Mouse (Mus musculus): Measurements from ENCODE around the gene Pitpnm2. TPM values are rescaled to one million over a fixed set of nuclear protein-coding genes. Genes with fewer than 3 reads are reported as not detected.
A peak's percentile ranks its signal among the peaks of the same experiment; 100 is the strongest.

The Pitpnm2 gene
- polyA plus RNA-seq, 1 experiment = 55.3 TPM

DNA sequence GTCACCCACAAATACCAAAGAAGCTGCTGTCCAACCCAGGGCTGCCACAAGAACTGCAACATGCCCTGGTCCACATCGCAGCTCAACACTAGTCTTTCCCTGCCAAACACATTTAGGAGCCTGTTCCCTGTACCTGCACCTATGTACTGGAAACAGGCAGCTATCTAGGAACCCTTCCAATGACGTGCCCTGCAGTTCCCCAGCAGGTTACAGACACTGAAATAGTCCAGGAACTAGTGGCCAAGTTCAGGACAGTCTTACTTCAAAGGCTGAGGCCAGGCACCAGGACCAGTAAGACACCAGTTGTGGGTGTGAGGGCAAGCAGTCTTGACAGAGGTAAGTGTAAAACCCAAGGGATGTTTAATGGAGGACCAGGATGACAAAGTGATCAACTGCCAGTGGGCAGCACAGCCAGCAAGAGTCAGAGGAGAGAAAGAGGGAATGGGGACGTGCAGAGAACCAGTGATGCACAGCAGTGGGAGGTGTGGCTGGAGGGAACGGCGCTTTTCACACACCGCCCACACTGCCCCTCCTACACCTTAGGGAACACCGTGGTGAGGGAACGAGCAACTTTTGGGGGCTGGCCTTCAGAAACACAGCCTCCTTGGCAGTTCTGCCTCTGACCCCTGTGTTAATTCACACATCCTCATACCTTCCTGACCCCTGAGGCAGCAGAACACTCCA, 31.9 kb downstream of the Pitpnm2 start:
- TF ChIP-seq GATA1 (IDR thresholded peaks at IDR 0.05; ENCODE audit: low read length) = no peak

DNA sequence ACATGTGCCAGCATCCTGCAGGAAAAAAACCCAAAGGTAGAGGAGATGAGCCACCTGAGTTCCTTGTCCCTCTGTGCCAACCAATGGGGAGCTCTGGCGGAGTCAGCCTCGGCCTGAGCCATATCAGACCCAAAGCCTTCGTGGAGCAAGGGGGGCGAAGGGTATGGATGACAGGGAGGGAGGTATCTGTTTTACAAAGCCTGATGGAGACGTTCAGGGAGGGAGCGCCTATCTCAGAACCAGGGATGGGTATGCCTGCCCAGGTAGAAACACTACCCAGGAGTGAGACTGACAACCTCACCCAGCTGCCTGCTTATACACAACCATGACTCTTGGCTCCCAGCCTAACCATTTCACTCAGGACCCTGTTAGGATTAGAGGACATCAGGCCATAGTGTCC, 33.2 kb downstream of the Pitpnm2 start:
- no peak for TF ChIP-seq GATA1 (IDR thresholded peaks at IDR 0.05; ENCODE audit: low read length)

DNA sequence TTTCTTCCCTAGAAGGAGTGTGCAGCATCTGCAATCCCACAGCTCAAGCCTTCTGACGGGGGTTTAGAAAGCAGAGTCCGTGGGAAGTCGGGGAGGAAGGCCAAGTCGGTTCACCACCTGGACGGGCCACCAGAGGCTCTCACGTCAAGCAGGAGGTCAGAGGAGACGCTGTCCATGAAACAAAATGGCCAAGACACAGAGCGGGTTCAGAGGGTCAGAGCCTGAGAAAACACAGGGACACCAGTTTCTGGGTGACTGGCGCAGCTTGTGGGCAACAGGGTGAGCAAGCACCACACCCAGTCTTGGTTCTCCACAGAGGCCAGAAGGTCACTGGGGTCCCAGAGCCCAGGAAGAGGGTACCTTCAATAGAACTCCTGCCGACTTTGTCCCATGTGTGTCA, 33.9 kb downstream of the Pitpnm2 start:
- TF ChIP-seq GATA1 (IDR thresholded peaks at IDR 0.05; ENCODE audit: low read length) = no peak

DNA sequence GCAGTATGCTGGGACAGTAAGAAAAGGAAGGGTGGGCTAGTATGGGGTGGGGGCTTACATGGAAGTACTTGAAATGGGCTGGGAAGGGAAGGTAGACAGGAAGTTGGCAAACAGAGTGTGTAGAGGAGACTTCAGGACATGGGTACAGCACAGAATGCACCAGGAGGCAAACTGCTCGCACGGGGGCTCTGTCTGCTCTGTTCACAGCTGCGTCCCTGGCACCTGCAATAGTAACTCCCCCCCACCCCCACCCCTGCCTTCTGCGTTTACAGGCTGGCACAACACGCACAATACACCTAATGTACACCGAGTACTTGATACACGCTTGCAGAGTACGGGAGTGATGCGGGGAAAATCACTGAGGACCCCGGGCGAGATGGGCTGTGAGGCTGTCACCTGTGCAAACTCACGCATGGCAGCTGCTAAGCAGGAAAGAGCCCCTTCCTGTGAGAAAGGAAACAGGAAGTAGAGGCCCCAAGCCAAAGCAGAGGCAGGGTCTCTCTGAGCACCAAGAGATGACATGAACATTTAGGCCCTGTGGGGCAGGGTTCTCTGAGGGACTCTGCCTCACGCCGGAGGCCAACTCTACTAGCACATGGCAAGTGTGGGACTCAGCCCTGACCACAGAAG, 34.9 kb downstream of the Pitpnm2 start:
- no peak for TF ChIP-seq GATA1 (IDR thresholded peaks at IDR 0.05; ENCODE audit: low read length)

DNA sequence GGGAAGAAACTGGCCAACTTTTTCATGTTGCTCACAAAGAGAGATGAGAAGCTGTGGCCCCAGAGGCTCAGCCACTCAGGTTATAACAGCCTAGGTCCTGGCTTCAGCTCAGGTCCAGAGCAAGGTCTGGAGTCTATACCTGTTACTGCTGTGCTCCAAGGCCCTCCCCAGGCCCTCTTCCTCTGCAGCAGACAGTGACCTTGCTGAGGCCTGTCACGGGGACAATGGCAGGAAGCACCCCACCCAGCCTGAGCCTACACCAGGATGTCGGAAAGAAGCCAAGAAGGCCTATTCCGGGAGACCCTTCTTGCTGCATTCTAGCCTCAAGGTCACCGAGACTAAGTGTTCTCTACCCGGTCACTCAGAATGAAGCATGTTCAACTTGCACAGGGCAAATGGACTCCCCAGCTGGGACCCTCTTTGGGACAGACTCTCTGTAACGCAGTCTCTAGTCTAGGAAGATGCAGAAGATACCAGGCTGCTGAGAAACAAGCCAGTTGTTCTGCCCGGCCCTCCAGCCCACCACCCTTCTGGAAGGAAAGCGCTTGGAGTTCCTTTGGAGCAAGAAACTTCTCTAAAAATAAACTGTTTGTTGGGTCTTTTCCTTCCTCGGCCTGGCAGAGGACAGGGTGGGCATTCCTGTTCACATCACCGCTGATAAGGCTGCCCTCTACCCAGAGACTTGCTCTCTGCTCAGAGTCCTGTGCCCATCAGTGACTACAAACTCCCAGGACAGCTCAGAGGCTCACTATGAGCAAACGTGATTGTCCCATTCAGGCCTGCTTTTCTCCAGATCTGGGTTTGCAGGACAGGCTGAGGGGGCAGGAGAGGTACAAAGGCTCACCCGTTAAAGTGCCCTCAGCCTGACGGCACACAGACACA, 35.7 kb downstream of the Pitpnm2 start:
- no peak for TF ChIP-seq GATA1 (IDR thresholded peaks at IDR 0.05; ENCODE audit: low read length)

DNA sequence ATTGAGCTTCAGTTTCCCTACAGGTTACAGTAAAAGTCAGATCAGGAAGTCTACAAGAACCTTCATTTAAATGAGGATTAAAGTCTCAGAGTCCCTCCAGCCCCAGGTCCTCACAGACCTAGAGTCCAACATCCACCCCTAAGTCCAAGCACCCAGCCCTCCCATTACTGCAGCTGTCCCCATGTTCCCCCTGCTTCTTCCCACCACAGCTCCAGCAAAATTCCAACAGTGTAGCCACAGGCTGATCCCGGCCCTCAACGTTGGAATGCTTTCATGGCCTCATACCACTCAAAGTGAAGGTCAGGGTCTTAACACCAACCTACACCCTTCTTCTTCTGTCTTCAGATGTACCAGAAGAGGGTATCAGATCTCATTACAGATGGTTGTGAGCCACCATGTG, 37.9 kb downstream of the Pitpnm2 start:
- no peak for TF ChIP-seq GATA1 (IDR thresholded peaks at IDR 0.05; ENCODE audit: low read length)

DNA sequence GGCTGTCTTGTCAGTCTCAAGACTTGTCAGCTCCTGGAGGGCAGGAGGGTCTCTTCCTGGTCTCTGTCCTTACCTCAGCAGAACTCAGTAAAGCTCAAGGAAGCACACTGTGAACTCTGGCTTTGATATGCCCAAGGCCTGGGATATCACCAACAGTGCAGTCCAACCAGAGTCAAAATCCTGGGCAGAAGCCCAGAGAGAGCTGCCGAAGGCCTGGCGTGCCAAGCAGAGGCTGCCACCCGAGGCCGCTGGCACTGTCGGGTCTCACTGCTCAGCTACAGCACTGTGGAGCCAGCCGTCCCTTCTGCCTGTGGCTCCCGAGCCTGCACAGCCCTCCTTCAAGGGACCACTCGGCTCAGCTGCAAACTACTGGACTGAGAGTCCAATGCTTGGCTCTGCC, 38.3 kb downstream of the Pitpnm2 start:
- no peak for TF ChIP-seq GATA1 (IDR thresholded peaks at IDR 0.05; ENCODE audit: low read length)

DNA sequence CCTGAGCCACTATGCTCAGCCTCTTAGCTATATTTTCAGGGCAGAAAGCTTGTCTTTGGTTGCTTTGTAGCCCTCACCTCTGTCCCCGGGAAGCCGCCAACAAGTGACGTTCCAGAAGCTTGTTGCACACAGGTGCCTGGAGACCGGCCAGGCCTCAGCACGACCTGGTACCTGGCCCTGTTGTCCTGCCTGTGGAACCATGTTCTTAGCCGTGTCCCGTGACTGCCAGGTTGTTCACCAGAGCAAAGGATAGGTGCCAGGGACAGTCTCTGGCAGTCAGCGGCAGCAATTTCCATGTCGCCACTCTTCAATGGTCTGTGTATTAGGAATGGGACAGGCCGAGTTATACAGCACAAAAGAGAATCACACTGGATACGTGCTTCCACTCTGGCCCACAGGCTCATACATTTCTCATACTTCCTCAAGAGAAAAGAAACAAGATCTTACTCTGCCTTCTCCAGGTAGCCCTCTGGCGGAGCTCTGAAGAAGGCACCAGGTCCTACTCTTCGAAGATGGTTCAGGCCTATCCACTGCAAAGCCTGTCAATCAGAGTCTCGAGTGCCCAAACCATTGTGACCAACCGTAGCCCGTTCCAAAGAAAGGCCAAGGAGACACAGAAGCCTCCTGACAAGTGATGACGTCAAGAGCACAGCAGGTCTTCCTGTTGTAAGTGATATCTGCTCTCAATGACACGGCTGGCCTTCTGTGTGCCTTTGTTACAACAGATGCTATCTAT, 39.1 kb downstream of the Pitpnm2 start:
- TF ChIP-seq GATA1 (IDR thresholded peaks at IDR 0.05; ENCODE audit: low read length) = no peak

DNA sequence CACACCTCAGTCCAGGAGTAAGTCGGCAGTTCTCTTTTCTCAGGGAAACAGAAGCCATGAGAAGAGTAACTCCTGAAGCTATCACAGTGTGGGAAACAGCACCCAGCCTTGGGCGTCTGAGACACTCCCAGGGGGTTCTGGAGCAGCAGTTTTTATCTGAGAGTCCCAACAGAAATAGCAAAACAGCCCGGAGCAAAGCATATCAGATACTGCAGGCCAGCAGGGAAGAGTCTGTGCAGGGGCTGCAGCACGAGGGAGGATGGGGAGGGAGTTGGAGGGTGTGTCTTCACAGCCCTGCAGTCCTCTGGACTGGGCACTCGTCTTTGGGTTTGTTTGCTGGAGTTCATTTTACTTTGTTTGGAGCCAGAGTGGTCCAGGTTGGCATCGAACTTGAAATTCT, 39.7 kb downstream of the Pitpnm2 start:
- no peak for TF ChIP-seq GATA1 (IDR thresholded peaks at IDR 0.05; ENCODE audit: low read length)

DNA sequence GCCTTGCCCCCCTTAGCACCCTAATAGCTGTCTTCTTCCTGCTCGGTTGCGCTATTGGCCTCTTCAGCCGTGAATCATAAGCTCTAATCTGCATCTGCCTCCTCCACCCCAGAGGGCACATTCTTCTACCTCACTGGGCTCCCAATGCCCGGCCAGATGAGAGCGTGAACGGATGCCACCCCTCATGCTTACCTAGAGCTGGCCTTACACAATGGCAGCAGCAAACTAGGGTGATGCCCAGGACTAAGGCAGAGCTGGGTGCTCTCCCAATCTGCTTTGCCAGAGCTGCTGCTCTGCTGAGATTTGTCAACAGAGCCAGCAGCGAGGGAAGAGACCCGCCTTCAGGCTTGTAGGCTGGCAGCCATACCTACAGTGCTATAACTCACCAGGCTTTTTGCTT, 41.5 kb downstream of the Pitpnm2 start:
- no peak for TF ChIP-seq GATA1 (IDR thresholded peaks at IDR 0.05; ENCODE audit: low read length)

DNA sequence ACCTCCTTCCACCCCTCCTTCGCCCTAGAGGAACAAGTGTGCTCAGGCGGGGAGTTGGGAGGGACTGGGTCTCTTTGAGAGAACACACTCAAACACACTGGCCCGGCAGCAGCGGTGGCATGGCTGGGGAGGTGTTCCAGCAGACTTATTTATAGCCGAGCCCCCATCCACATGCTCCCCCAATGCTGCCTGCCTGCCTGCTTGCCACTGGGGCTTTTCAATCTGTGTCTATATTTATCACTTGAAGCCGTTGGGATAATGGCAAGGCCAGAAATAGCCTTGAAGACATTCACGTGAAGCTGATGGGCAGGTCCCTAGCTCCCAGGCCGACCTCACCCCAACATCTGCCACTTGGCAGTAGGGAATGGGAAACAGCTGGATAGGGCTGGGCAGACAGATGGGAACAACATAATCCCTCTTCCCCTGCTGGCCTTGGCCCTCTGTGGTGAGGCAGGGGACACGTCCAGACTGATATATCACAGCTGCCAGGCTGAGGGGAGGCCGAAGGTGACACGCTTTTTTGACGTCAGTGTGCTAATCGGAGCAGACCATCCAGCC, 43.0 kb downstream of the Pitpnm2 start:
- TF ChIP-seq GATA1 (IDR thresholded peaks at IDR 0.05; ENCODE audit: low read length) = no peak

DNA sequence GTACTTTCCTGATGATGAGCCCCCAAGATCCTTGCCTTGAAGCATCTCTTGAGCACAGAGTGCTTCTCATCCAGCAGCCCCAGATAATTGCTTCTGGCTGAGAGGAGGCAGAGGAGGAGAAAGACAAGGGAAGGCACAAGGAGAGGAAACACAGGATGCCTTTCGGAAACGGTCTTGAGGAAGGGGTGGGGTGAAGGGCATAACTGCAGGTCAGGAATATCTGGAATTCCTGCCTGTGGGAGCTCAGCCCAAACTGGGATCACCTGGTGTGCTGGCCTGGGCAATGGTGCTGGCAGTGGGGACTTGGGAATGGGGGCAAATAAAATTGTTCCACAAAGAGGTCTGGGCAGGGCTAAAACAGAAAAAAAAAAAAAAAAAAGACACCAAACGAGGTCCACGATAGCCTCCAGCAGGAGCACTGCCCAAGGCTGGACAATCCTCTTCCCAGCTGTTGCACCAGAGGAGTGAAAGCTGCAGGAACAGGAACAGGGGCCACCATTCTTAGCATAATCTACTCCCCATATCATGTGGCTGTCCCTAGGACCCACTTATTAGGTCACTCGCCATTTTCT, 43.7 kb downstream of the Pitpnm2 start:
- no peak for TF ChIP-seq GATA1 (IDR thresholded peaks at IDR 0.05; ENCODE audit: low read length)

DNA sequence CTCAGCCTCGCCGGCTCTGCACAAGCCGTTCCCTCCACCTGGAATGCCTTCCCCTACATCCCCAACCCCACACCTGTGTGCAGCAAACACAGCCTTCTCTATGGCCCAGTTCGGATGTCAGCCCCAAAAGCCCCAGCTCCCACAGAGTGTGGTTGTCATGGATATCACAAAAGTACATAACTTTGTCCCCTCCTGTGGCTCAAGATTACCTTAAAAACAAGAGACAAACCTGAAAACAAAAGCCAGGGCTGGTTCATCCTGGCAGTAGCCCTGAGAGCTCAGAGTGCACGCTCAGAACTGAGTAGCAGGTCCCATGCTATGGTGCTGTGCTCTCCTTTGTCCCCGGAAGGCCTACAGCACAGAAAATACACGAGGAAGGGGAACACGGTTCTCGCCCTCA, 44.3 kb downstream of the Pitpnm2 start:
- TF ChIP-seq GATA1 (IDR thresholded peaks at IDR 0.05; ENCODE audit: low read length) = no peak

DNA sequence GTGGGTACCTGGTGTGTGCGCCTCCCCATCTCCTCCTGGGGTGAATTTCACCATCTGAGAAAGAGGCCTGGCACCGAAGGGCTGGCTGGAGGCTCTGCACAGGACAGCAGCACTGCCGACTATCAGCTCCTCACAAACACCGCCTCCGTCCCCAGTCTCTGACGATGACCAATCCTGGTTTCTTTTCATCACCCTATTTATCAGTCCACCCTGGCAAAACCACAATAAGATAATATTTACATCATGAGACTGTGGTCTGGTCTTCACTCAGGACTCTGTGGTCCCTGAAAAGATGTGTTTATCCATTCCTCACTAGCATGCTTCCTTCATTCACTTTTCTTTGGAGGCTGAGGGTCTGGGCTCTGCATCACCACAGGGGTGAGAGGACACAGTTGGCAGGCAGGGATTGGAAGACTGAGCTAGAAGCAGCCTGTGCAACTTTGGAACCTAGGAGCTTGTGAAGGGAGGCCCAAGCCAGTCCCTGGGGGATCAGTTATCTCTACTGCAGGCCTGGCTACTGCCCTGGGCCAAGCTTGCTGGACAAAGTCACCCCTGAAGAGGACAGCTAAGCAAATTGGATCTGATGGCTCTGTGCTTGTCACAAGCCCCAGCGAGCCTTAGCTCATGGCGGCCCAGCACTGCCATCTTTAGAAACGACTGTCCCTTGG, 45.3 kb downstream of the Pitpnm2 start:
- peak; percentile 85 for TF ChIP-seq GATA1 (IDR thresholded peaks at IDR 0.05; ENCODE audit: low read length)

DNA sequence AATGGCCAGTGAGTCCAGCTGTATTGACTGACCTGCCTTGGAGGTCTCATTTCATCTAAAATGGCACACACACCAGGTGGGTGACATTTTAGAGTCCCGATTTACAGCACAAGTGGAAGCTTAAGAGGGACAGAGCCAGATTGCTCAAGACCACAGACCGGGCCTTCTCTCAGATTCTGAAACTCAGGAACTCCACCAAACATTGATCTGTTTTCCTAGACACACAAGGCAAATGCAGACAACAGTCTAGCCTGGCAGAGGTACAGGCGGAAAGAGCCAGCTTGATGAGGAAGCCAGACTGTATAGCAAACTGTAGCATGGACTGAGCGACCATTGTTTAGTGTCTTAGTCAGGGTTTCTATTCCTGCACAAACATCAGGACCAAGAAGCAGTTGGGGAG, 46.3 kb downstream of the Pitpnm2 start:
- no peak for TF ChIP-seq GATA1 (IDR thresholded peaks at IDR 0.05; ENCODE audit: low read length)

All from G1E-ER4 (cell line).